Mouse (Mus musculus) B cell, adult 2 months (primary cell): ENCODE data around the gene Arhgap25.
"Not testable (repeated sequence)": the region's sequence is repeated elsewhere in the genome, so short reads cannot be mapped to it uniquely, and the experiment has no call there.

Experiments used
- DNase-seq, 2 experiments: peaks; one replicate each; pipeline ENCODE4 v3.0.0; 2022

Arhgap25 gene

DNA sequence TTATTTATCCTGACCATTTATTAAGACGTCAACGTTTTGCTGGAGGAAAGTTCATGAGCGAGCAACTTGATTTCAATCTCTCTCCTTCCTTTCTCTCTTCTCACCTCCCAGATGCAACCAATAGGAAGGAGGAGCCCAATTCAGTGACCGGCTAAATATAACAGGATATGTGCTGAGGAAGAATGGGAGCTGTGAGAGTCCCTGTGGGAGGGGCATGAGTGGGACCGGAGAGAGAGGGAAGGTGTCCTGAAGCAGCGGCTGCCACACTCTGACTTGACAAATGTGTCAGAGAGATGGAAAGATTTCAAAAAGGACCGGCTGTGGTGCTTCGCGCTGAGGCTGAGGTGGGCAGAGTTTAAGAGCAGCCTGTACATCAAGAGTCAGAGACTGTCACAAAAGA, 2.6 kb upstream of the Arhgap25 start:
- no peak for DNase-seq

DNA sequence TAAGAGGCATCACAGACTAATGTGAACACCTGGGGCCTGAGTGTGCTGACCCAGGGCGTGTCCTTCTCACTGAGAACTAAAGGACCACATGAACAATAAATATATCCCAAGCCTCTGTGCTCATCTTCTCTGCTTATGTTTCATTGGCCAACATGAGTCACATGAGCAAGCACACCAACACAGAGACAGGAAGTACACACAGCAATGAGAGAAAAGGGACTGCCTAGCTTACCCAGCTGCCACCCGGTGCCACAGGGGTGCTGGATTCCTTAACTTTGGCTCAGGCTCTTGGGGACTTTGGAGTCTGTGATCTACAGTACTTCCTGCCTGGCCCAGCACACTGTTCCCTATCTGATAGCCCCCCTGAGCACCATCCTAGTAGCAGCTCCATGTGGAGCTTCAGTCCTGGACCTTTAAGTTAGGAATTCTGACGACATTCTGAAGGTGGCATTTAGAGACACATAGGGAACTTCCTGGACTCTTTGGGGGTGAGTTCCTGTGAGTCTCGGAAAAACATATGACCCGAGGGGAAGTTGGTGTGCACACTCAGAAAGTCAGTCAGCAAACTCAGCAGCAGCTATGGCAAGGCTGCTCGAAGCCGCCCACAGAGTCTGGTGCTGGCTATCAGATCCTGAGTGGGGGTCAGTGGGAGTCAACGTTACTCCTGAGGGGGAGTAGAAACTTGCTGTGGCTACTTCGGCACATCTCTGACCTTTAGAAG, 2.0 kb upstream of the Arhgap25 start:
- DNase-seq, result peak; percentile 65 to 66

DNA sequence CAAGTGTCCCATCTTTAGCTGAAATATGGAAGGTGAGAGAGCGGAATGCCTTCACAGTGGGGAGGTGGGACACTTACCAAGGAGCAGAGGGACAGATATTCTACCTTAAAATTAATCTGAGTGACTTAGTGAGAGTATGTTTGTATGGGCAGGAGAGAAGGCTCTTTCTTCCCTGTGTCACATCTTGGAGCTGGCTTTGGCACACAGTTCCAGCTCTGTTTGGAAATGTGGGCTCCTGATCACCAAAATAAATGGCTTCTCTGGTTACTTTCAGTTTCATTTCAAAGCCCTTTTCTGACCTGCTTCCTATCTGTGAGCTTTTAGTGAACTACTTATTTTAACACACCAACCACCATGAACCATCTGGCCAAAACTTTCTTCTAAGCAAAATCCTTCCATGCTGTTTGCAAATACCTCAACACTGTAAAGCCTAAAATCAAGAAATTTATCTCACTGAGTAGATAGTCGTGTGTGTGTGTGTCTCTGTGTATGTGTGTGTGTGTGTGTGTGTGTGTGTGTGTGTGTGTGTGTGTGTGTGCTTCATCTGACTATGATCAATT, 1.5 kb downstream of the Arhgap25 start:
- peak in 1 of 2 experiments; percentile 35 for DNase-seq

DNA sequence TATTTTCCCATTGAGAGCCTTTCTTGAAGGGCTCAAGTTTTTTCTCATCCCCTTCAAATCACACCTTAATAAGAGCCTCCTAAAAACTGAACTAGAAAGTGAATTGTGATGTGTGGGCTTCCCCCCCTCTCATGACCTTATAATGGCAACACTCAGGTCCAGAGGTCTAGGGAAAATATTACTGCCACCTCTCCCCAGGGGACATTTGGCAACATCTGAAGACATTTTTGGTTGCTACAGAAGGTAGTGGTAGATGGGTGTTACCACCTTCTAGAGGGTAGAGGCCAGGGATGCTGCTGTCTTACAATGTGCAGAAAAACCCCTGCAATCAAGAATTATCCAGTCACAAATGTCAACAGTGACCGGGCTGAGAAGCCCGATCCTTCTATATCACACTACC, 2.7 kb downstream of the Arhgap25 start:
- no peak for DNase-seq

DNA sequence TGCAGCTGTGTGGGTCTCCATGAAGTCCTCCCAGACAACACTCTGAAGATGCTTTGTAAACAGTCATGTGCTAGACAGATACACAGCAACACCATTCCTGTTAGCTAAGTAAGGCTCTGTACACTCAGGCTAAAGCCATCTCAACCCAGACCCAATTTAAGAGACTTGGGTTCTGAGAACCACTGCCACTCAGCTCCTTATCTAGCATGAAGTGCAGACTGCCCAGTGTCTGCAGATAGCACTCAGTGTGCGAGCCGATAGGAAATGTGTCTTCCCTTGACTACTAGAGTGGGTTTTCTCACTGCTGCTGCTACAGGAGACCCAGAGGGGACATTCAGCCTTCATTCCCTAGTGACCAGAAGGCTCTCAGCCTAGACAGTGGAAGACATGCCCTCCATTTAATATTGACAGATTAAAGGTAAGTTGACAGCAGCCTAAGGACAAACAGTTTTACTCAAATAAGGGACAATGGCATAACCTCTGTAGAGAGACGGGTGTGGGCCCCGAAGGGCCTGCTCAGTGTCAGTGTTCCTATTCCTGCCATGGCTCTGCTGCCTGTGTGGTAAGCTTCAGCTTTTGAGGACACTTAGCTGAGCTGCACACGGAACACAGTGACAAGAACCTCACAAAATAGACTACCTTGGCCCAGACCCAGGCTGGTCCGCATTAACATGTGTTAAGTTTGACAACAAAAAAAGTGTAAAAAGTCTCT, 5.1 kb downstream of the Arhgap25 start:
- no peak for DNase-seq

DNA sequence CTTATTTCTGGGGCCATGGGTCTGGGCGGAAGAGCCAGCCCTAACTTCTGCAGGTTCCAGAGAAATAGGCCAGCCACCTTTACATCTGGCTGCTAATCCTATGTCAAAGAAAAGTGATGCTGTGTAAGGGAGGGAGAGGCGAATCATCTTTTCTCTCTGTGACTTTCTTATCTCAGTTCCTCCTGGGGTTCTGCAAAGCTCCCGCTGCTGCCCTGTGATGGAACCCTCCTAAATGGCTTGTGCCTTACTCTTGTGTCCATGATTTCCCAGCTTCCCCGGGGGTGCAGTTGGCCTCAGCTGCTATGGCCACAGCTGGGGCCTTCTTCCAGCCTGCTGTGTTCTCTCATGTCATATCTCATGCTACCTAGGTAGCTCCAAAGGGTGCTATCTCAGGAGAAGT, 5.7 kb downstream of the Arhgap25 start:
- DNase-seq, result no peak

DNA sequence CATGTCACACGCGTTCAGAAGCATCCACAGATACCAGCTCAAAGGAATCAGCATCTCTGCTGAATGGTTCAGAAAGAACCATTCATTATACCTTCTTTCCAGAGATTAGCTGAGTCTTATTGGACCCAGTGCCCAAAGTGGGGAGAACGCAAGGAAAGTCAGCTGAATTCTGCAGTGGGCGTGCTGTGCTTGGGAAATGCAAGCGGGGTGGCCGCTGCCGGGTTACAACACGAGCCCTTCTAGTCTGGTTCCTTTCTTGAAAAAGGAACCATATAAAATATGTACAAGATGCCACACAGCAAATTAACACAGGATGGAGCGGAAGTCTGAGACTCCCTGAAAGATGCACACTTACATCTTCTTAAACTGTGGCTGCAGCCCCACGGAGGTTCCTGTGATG, 7.9 kb downstream of the Arhgap25 start:
- no peak for DNase-seq

DNA sequence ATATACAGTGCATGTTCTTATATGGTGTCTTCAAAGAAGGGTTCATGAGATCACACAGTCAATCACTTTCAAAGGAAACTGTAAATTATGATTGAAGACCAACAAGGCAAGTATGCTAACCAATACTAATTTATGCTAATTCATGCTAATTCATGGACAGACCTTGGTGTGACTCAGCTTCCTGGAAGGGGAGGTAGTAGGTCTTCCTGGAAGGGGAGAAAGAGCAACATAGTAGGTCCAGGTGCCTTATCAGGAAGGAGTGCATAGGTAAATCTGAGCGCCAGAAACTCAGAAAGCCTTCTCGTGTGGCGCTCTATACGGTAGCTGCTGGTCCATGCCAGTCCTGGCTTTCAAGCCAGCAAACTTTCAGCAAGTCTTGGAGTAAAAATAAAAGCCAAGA, 8.8 kb downstream of the Arhgap25 start:
- no peak for DNase-seq

DNA sequence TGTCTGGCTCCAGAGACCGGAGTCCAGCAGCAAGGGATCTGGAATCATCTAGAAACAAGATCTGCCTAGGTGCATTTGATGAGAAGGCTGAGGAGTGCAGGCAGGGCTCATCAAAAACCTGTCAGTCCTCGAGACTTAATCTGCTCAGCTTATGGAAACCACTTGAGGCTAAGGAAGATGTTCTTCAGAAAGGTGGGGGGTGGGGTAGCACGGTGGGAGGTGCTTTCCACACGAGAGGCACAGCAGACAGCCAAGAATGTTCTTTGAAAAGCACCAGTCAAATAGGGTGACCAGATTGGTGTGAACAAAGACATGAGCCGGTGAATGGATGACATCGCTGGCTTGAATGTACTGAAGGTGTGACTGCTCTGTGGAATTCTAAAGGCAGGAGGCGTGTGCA, 9.3 kb downstream of the Arhgap25 start:
- DNase-seq, result no peak

DNA sequence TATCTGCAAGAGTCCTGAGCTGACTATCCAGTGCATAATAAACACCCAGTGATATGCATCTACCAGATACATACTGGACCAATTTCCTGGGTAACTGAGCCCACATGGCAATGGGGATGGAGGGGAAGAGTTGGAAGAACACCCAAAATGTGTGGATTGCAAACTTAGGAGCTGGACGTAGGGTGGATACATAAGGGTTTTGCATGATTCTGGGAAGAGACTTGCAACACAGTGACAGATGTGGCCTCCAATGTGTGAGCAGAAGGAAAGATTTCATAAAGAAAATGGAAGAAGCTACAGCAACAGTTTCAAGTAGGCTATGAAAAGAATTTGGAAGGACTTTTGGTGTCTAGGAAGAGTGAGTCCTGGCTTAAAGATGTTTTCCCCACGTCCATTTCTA, 10.0 kb downstream of the Arhgap25 start:
- DNase-seq, result no peak

DNA sequence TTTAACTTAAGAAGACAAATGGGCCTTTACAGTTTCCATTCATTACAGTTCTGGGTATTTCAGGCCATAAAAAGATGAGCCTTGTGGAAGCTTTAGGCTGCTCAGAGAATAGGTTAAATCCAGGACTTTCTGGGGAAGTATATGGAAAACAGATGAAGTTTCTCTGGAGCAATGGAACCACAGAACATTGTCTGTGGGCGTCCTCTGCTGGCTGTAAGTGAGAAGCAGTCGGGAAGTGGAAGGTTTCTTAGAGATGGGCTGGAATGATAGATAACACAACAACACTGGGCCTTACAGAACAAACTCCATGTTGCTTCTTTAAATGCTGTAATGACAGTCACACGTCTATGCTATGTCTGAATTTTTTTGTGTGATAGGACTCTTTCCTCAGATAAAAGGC, 10.8 kb downstream of the Arhgap25 start:
- DNase-seq, result no peak

DNA sequence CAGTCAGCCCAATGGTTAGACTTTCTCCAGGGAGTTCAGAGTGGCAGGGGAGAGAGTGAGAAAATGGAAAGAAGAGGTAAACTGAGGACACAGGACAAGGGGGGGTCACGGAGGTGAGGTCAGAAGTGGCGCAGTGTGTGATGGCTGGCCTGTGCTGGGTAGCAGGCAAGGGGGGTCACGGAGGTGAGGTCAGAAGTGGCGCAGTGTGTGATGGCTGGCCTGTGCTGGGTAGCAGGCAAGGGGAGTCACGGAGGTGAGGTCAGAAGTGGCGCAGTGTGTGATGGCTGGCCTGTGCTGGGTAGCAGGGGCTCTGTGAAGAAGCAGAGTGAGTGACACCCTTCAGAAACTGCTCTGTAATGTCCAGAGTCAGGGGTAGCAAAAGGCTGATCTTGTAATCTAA, 11.4 kb downstream of the Arhgap25 start:
- DNase-seq, result not testable (repeated sequence)

DNA sequence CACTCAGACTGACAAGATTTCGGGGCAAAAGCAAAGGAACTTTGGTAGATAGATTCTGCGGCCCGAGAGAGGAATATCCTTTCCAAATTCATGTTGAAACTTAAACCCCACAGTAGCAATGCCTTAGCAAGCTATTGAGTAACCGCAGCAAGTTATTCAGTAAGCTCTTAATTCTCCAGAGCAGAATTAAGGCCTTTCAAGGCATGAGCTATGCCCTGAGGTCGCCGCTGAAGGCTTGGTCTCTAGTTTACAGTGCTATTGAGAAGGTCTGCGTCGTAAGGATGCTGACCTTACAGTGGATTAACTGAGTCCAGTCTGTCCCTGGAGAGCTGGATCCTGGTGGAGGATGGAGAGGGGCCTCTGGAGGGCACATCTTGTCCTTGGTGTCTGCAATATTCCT, 12.5 kb downstream of the Arhgap25 start:
- DNase-seq, result no peak

DNA sequence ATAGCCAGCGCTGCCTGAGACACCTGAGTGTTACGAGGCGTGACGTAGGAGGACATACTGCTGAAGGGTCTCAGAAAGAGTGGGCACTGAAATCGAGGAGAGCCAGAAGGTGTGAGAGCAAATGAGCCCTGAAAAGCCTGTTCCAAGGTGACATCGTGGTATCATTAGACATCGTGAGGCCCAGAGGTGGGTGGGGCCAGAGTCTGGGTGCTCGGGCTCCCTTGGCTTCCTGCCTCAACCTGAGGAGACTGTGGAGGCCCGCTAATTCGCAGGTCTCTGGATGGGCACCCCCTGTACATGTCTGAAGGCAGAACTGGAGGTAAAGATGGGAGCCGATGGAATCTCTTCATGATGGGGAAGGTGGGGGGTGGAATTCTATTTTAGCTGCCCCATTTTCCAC, 13.2 kb downstream of the Arhgap25 start:
- DNase-seq, result no peak

DNA sequence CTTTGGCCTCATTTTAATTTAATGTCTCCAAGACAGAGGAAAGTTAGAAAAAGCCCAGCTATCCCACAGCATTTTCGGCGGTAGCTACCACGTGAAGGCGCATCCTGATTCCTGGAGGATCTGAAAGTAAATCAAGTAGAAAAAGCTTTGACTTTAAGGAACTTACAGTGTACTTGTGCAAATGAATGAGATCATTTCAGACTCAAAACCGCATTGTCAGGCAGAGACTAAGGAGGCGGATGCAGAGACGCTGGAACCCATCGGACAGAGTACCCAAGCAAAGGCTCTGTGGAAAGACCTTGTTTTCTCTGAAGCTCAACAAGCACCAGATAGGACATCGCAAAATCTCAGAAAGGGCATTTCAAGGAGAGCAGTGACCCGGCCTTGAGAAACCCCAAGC, 14.4 kb downstream of the Arhgap25 start:
- no peak for DNase-seq

DNA sequence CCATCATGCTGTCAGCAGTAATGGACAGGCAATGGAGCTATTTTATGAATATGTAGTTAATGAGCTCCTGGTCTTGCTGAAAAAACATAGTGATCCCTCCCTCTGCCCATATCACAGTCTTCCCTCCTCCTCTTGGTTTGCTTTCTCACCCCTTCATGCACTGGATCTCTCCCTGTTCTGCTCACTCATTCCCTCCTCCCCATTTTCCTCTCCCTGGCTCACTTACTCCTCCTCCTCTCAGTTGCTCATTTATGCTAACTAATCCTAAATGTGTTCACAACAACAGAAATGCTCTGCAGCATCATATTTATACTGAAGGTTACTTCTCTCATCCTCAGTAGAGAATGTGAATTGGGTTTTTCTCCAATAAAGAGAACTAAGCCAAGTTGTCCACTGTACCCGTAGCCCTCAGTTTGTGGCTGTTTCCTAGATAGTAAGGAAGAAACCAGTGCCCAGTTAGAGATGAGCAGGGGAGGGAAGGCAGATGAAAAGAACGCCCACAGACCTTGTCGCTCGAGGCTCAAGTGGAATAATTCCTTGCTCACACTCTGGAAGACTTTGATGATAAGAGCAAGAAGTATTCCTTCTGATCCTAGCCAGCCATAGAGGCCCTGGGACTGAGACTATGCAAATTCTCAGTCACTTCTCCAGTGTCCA, 15.2 kb downstream of the Arhgap25 start:
- no peak for DNase-seq

DNA sequence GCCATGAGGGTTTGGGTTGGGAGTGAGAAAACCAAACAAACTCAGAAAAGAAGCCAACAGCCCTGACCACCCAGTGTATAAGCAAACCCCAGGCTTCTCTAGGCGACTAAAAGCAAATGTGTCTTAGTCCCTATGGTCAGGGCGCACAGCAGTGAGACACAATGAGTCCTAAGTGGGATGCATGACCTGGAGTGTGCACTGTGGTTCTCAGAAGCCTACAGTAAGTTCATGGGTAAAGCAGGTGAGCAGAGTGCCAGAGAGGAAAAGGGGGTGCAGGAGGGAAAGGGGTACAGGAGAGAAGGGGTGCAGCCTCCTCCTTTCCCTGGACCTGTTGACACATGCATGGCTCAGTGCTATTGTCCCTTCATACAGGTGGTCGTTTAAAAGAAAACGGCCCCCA, 18.7 kb downstream of the Arhgap25 start:
- DNase-seq, result no peak

DNA sequence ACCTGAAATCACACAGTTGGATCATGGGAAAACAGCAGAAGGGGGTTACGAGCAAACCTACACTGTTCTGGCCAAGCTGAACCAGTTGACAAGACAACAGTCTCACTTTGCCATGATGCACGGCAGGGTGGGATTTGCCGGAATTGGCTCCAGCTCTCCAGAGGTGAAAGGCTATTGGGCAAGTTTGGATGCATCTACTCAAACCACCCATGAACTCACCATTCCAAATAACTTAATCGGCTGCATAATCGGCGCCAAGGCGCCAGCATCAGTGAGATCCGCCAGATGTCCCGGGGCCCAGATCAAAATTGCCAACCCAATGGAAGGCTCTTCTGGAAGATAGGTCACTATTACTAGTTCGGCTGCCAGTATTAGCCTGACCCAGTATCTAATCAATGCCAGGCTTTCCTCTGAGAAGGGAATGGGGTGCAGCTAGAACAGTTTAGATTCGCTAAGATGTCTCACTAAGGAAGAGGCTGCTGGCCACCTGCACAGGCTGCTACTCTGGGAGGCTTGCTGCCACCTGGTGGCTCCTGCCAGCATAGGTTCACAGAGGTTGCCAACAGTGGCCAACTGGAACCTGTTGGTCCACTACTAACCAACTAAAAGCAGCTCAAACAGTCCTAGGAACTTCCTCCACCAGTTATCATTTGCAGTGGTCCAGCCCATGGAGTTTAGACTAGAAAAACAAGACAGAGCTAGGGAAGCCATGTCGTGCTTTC, 19.9 kb downstream of the Arhgap25 start:
- peak; percentile 84 to 85 for DNase-seq

DNA sequence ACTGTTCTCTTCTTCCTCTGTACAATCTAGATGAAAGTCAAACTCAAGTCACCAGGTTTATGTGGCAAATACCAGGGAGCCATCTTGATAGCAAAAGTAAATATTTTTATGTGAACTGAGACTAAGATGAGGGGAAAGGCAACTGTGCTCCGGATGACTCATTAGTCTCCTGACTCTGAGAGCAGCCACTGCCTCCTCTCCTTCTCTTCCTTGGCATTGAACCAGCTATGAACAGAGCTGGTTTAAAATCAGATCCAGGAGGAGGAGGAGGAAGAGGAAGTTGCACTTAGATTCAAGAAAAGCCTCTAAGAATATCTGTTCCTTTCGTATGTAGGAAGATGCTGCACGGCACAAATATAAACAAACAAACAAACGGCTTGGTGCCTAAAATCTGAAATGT, 22.1 kb downstream of the Arhgap25 start:
- no peak for DNase-seq

DNA sequence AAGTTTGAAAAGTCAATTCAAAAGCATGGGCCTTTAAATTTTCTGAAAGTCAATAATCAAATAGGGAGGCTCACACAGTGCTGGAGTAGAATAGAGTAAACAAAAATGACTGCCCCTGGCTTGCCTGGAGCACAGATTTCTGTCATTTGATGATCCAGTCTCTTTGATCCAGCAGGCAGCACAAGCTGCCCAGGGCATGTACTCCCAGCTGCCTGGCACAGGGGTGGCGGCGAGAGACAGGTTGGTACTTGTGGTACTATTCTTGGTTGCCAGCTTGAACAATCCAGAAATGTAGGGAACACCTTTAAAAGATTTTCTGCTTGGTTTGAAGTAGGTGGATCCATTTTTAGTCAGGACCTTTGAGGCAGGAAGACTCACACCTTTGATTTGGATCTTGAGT, 23.3 kb downstream of the Arhgap25 start:
- DNase-seq, result no peak

DNA sequence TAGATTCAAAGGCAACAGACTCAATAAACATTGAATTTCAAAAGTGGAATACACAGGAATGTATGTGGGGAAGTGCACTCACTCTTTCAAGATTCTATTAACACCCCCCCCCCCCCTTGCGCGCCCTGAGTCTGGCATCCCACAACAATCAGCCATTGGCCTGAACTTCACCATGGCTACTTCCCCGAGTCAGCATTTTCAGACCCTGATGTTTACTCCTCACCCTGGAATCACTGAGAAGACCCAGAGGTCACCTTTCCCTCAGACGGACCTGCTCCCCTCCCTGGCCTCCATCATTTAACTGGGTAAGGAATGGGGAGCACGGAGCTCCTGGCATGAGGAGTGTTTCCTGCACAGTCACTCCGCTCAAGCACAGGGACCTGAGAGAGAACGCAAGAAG, 28.2 kb downstream of the Arhgap25 start:
- DNase-seq, result no peak

DNA sequence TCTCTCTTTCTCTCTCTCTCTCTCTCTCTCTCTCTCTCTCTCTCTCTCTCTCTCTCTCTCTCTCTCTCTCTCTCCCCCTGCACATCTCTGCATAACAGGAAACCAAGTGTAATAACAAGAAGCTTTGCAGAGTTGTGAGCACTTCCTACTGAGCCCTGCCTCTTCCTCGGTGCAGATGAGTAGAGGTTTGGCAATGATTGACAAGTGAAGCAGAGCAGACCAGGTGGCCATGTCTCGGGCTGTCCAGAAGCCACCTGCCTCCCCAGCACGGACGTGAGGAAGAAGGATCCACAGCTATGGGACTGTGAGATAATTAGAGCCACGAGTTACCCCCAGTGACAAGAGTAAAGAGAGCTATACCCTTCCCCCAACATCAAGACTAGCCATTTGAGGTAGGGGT, 29.1 kb downstream of the Arhgap25 start:
- peak; percentile 55 to 58 for DNase-seq

DNA sequence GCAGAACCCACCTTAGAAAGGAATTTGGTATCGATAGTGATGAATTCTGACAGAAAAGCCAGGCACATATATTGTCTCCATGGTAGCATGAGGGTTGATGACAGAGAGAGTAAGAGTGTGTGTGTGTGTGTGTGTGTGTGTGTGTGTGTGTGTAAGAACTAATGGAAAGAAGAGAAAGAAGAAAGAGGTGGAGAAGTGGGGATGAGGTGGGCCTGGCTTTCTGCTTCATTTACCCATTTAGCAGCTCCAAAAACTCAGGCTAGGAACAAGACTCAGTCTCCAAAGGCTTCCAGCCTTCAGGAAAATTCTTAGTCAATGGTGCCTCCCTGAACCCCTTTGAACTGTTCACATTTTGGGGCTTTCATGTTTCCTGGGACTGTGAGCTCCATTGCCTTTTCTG, 29.5 kb downstream of the Arhgap25 start:
- peak in 1 of 2 experiments; percentile 35 for DNase-seq
